Mouse (Mus musculus) neural tube, embryonic 14.5 days (tissue): ENCODE results near the gene Naa25. TPM values are rescaled to one million over a fixed set of nuclear protein-coding genes. Genes with fewer than 3 reads are reported as not detected.
A peak's percentile ranks its signal among the peaks of the same experiment; 100 is the strongest.

Source experiments
- ATAC-seq: fragments of 200-750 bp; cut with Nextera tagmentation; 2 replicates; pipeline ENCODE4 v1.8.0; 2017; ENCODE audit warnings: low read depth, mild to moderate bottlenecking, moderate TSS enrichment, moderate library complexity
- H3K27ac ChIP-seq: fragments of 300-500 bp; sonication (generic); 2 replicates; pipeline ENCODE4 v1.5.1; 2014; ENCODE audit warnings: low read depth, mild to moderate bottlenecking, control low read depth, low read length, moderate library complexity, mixed read lengths
- H3K27me3 ChIP-seq: fragments of 300-500 bp; sonication (generic); 2 replicates; pipeline ENCODE4 v1.6.1; 2014; ENCODE audit warnings: low read length; ENCODE audit not compliant: control insufficient read depth, insufficient read depth
- H3K36me3 ChIP-seq: fragments of 300-500 bp; sonication (generic); 2 replicates; pipeline ENCODE4 v1.6.1; 2014; ENCODE audit warnings: low read length, mixed read lengths; ENCODE audit not compliant: control insufficient read depth, insufficient read depth
- H3K4me1 ChIP-seq: fragments of 300-500 bp; sonication (generic); 2 replicates; pipeline ENCODE4 v1.6.1; 2014; ENCODE audit warnings: low read length; ENCODE audit not compliant: control insufficient read depth, insufficient read depth
- H3K4me2 ChIP-seq: fragments of 300-500 bp; sonication (generic); 2 replicates; pipeline ENCODE4 v1.6.1; 2014; ENCODE audit warnings: mild to moderate bottlenecking, low read depth, low read length, control low read depth
- H3K4me3 ChIP-seq: fragments of 300-500 bp; sonication (generic); 2 replicates; pipeline ENCODE4 v1.5.1; 2014; ENCODE audit warnings: low read depth, low read length, control low read depth, mixed read lengths
- H3K9ac ChIP-seq: fragments of 300-500 bp; sonication (generic); replicated peaks from 2 replicates; pipeline ENCODE4 v1.6.1; 2014; ENCODE audit warnings: low read depth, mild to moderate bottlenecking, control low read depth, low read length, mixed read lengths
- H3K9me3 ChIP-seq: fragments of 300-500 bp; sonication (generic); 2 replicates; pipeline ENCODE4 v1.6.1; 2016; ENCODE audit warnings: low read length; ENCODE audit not compliant: control insufficient read depth
- WGBS: fragments of 180-500 bp; shearing (Covaris S2); extraction: QIAGEN DNeasy Blood & Tissue Kit; methylation state at CpG from one replicate; pipeline ENCODE4 v1.1.7; 2014; 5-methylcytosine and 5-hydroxymethylcytosine counted together
- polyA plus RNA-seq: library from polyadenylated mRNA; unstranded; fragments of >200 nt; fragmentation: Nextera tagmentation; extraction: Ambion mirVana; gene quantifications from 2 replicates; pipeline ENCODE4 v1.2.1, GENCODE M21; 2014

The Naa25 gene
- polyA plus RNA-seq, 1 experiment from 2014 or later: 64.4 TPM

DNA sequence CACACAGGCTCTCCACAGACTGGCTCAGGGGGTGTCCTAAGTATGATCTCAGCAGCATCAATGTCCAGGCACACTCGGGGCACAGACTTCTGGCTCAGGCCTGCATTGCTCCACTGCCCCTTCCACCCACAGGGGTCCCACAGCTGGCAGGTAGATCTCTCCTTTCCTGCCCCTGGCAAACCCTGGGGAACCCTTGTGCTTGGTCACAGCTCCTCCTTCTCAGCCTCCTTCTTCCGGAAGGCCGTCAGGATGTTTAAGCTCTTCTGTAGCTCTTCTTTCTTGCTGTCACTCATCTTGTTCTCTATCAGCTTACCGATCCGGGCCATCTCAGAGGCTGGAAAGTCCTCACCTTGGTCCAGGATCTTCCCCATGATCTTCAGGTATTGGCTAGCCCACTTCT, 47.1 kb downstream of the Naa25 start:
- no peak overlapping the region for H3K27ac ChIP-seq
- H3K36me3 ChIP-seq: peaks cover 54% of the 10 kb centered on the region
- H3K4me1 ChIP-seq: no peaks in the 10 kb centered on the region
- H3K4me2 ChIP-seq: no peak overlapping the region
- H3K4me3 ChIP-seq: no peak overlapping the region
- H3K9me3 ChIP-seq: no peaks in the 10 kb centered on the region
- no peak for ATAC-seq
- WGBS: 93% methylated on average over 5 of the region's 5 CpGs
- no peaks in the 10 kb centered on the region for H3K27me3 ChIP-seq
- no peak overlapping the region for H3K9ac ChIP-seq

GRCm38 (mm10) chr5:121448450-121448849, 50.7 kb downstream of the Naa25 start:
- H3K9me3 ChIP-seq: no peaks in the 10 kb centered on the region
- peaks cover 39% of the 10 kb centered on the region for H3K36me3 ChIP-seq
- no peak overlapping the region for H3K27ac ChIP-seq
- H3K27me3 ChIP-seq: peaks cover 4% of the 10 kb centered on the region; the same call in 1 of the 2 replicates
- no peak overlapping the region for H3K9ac ChIP-seq
- no peak overlapping the region for H3K4me2 ChIP-seq
- peaks cover 10% of the 10 kb centered on the region for H3K4me1 ChIP-seq
- no peak overlapping the region for H3K4me3 ChIP-seq
- no peak for ATAC-seq
- WGBS: 93% methylated on average over 3 of the region's 3 CpGs

DNA sequence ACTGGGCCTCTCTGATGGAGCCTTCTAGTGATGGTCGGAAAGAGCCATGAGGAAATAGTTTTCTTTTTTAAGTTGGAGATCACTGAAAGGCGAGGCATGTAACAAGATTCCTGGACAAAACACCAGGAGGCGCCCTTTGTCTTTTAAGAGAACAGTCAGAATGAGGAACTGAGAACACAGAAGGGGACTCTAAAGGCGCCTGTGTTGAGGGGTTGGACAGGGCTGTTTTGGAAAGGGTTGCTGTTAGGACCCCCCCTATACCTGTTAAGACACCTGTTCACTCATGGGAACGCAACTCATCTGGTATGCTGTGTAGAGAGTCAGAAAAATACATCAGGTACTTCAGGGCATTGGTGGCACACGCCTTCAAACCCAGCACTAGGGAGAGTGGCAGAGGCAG, 52.2 kb downstream of the Naa25 start:
- Histone ChIP-seq H3K9ac (no peak overlapping the region), H3K9me3 (no peaks in the 10 kb centered on the region), H3K4me1 (peaks cover 11% of the 10 kb centered on the region), H3K27me3 (peaks cover 4% of the 10 kb centered on the region; the same call in 1 of the 2 replicates), H3K4me2 (no peak overlapping the region), H3K4me3 (no peak overlapping the region), H3K36me3 (peaks cover 24% of the 10 kb centered on the region), H3K27ac (no peak overlapping the region)
- WGBS: 67% methylated on average over 6 of the region's 6 CpGs
- ATAC-seq: no peak

DNA sequence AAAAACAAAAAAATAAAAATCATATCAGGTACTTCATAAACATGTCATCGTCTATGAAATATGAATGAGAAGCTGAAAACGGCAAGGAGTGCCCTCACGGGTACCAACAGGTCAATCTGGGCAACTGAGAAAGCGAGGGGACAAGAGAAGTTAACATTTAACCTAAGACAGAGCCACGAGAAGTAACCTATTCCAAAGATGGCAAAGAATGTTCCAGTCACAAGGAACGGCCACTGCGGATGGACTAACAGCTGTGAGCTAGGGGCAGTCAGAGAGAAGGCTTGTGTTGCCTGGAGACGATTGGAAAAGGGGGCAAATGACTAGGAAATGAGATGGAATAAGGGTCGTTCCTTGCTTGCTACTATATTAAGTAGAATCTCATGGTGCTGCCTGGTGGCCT, 52.7 kb downstream of the Naa25 start:
- WGBS: 80% methylated on average over 9 of the region's 9 CpGs
- Histone ChIP-seq H3K36me3 (peaks cover 20% of the 10 kb centered on the region), H3K4me2 (peak overlapping the region; percentile 93; the same call in 1 of the 2 replicates), H3K27me3 (peaks cover 4% of the 10 kb centered on the region; the same call in 1 of the 2 replicates), H3K4me1 (peaks cover 11% of the 10 kb centered on the region), H3K4me3 (no peak overlapping the region), H3K9ac (no peak overlapping the region), H3K27ac (no peak overlapping the region), H3K9me3 (no peaks in the 10 kb centered on the region)
- no peak for ATAC-seq

DNA sequence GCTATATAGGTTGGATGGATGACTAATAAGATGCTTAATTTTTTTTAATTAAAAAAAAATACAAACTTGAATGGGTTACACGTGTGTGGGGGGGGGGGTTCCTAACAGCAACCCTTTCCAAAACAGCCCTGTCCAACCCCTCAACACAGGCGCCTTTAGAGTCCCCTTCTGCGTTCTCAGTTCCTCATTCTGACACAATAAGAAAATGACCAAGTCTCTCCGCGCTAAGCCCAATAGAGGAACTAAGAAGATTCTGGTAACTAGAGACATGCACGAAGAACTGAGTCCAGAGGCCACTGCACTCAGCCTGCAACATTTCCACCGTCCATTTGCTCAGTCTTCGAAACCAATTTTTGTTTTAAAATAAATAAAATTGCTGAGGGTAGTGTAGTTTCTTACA, 53.5 kb downstream of the Naa25 start:
- Histone ChIP-seq H3K4me1 (peaks cover 11% of the 10 kb centered on the region), H3K27me3 (peaks cover 4% of the 10 kb centered on the region; the same call in 1 of the 2 replicates), H3K4me3 (peak overlapping the region; percentile 89), H3K4me2 (peak overlapping the region; percentile 93), H3K9me3 (no peaks in the 10 kb centered on the region), H3K27ac (peak overlapping the region; percentile 96), H3K36me3 (peaks cover 14% of the 10 kb centered on the region), H3K9ac (peak overlapping the region; percentile 93)
- 32% methylated on average over 8 of the region's 8 CpGs for WGBS
- no peak for ATAC-seq

GRCm38 (mm10) chr5:121451644-121452025, 53.9 kb downstream of the Naa25 start, which contains the start of gene Tmem116:
TSS of gene Tmem116 (plus strand) at chr5:121451893.
- WGBS: under 1% methylated on average over 17 of the region's 17 CpGs
- Histone ChIP-seq H3K27ac (peak within 1 kb of the TSS; percentile 96), H3K36me3 (peaks cover 10% of the 10 kb centered on the region), H3K27me3 (peaks cover 4% of the 10 kb centered on the region; the same call in 1 of the 2 replicates), H3K4me1 (peaks cover 11% of the 10 kb centered on the region), H3K4me2 (peak within 1 kb of the TSS; percentile 93), H3K9me3 (no peaks in the 10 kb centered on the region), H3K4me3 (peak within 1 kb of the TSS; percentile 89), H3K9ac (peak within 1 kb of the TSS; percentile 93)
- peak; percentile 48 for ATAC-seq

DNA sequence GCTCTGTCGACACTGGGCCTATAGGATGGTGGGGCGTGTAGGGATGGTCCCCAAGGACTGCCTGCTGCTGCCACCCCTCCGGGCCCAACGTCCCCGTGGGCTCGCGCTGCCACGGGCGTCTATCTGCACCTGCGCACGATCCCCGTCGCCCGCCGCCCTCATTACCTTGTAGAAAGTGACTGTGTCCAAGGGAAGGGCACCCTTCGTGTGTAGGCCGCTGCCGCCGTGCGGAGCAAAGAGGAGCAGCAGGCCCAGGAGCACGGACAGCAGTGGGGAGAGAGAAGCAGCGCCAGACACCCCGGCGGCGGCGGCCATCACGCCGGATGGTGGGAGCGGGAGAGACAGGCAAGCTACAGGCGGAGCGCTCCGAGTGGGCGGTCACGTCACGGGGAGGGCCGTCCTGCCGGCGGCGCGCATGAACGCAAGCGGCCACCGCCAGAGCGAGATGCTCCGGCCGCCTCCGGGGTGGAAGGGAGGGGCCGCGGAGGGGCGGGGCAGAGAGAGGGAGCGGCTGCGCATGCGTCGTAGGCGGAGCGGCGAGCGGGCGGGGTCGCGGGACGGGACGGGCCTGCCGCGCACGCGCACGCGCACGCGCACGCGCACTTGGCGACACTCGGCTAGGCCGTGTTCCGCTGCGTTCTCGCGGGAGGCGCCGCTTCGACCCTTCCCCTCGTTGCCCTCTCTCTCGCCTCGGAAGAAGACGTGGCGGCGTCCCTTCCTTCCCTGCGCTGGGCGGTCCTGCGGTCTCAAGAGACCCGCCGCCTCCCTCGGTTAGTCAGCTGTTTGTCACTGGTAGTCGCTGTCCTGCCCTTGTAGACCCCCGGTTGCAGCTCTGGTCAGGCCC, 54.5 kb downstream of the Naa25 start, which contains the start of gene Erp29:
Gene Erp29, minus strand, starts transcription at position 481 of the 844 bp plus-strand sequence.
- H3K27me3 ChIP-seq: peaks cover 4% of the 10 kb centered on the region; the same call in 1 of the 2 replicates
- no peaks in the 10 kb centered on the region for H3K9me3 ChIP-seq
- H3K36me3 ChIP-seq: peaks cover 5% of the 10 kb centered on the region; the same call in 1 of the 2 replicates
- peak; percentile 93 for ATAC-seq
- H3K4me3 ChIP-seq: peak within 1 kb of the TSS; percentile 89
- H3K4me2 ChIP-seq: peak within 1 kb of the TSS; percentile 93
- 0% methylated on average over 26 of the region's 97 CpGs for WGBS
- H3K4me1 ChIP-seq: peaks cover 11% of the 10 kb centered on the region
- peak within 1 kb of the TSS; percentile 96 for H3K27ac ChIP-seq
- H3K9ac ChIP-seq: peak within 1 kb of the TSS; percentile 93

DNA sequence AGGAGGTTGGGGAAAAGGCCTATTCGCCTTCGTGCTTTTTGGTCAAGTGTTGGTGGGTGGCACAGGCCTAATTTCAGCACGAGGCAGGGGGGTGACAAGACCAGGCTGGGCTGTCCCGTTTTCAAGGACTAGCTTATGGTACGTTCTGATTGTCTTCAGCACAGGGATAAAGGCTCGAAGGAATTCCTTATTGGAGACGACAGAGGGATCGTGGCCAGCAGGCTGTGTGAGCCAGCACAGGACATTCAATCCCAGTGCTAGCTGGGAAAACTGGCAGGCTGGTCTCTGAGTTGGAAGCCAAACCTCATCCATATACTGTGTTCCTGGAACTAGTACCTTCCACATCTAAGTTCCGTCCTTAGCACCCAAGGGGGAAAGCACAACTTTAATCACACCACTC, 55.2 kb downstream of the Naa25 start:
- ATAC-seq: no peak
- peaks cover 11% of the 10 kb centered on the region for H3K4me1 ChIP-seq
- peak overlapping the region; percentile 89 for H3K4me3 ChIP-seq
- peak overlapping the region; percentile 93 for H3K4me2 ChIP-seq
- no peaks in the 10 kb centered on the region for H3K9me3 ChIP-seq
- 7% methylated on average over 9 of the region's 9 CpGs for WGBS
- peaks cover 5% of the 10 kb centered on the region; the same call in 1 of the 2 replicates for H3K36me3 ChIP-seq
- H3K27ac ChIP-seq: peak overlapping the region; percentile 96
- peak overlapping the region; percentile 93 for H3K9ac ChIP-seq
- peaks cover 4% of the 10 kb centered on the region; the same call in 1 of the 2 replicates for H3K27me3 ChIP-seq
